Mouse (Mus musculus) thymus, adult 2 months (tissue): ENCODE results near the gene Afg1l. TPM values are rescaled to one million over a fixed set of nuclear protein-coding genes. Genes with fewer than 3 reads are reported as not detected.
A peak's percentile ranks its signal among the peaks of the same experiment; 100 is the strongest.

Experiments
- DNase-seq: peaks from one replicate; pipeline ENCODE4 v3.0.0; 2021
- H3K27ac ChIP-seq: fragments of 200-500 bp; 2 replicates; pipeline ENCODE4 v1.5.1; 2012; ENCODE audit warnings: low read length, control low read depth; ENCODE audit not compliant: control insufficient read depth, insufficient read depth
- H3K27me3 ChIP-seq: fragments of 200-500 bp; 2 replicates; pipeline ENCODE4 v1.6.1; 2012; ENCODE audit warnings: mild to moderate bottlenecking, low read length, moderate library complexity, mixed read lengths; ENCODE audit not compliant: control insufficient read depth, insufficient read depth
- H3K36me3 ChIP-seq: fragments of 200-500 bp; 2 replicates; pipeline ENCODE4 v1.6.1; 2012; ENCODE audit warnings: mild to moderate bottlenecking, low read length, moderate library complexity; ENCODE audit not compliant: control insufficient read depth, insufficient read depth
- H3K4me1 ChIP-seq: fragments of 200-500 bp; replicated peaks from 2 replicates; pipeline ENCODE4 v1.6.1; 2012; ENCODE audit warnings: low read length; ENCODE audit not compliant: control insufficient read depth, insufficient read depth
- H3K4me3 ChIP-seq: fragments of 200-500 bp; 2 replicates; pipeline ENCODE4 v1.5.1; 2012; ENCODE audit warnings: mild to moderate bottlenecking, low read length, control low read depth, moderate library complexity; ENCODE audit not compliant: control insufficient read depth, insufficient read depth
- CTCF ChIP-seq: fragments of 200-500 bp; IDR thresholded peaks from 2 replicates; pipeline ENCODE4 v1.5.1; 2012; ENCODE audit warnings: mild to moderate bottlenecking, control low read depth, low read length, moderate library complexity, borderline replicate concordance; ENCODE audit not compliant: control insufficient read depth, poor library complexity, insufficient read depth; ENCODE audit errors: extremely low read depth
- POLR2A ChIP-seq: fragments of 200-500 bp; IDR thresholded peaks from 2 replicates; pipeline ENCODE4 v1.6.1; 2012; ENCODE audit warnings: mild to moderate bottlenecking, low read length, control low read depth, moderate library complexity; ENCODE audit not compliant: control insufficient read depth, poor library complexity, insufficient read depth; ENCODE audit errors: extremely low read depth
- WGBS: fragments of 180-500 bp; shearing (Covaris S2); methylation state at CpG from one replicate; pipeline ENCODE4 v1.1.7; 2018; 5-methylcytosine and 5-hydroxymethylcytosine counted together
- polyA plus RNA-seq: library from polyadenylated mRNA; depleted of rRNA; stranded (reverse); fragments of >200 nt; gene quantifications from 2 replicates; pipeline ENCODE4 v1.2.3, GENCODE M21; 2012

Afg1l gene
- polyA plus RNA-seq, 1 experiment: 3.7 TPM

DNA sequence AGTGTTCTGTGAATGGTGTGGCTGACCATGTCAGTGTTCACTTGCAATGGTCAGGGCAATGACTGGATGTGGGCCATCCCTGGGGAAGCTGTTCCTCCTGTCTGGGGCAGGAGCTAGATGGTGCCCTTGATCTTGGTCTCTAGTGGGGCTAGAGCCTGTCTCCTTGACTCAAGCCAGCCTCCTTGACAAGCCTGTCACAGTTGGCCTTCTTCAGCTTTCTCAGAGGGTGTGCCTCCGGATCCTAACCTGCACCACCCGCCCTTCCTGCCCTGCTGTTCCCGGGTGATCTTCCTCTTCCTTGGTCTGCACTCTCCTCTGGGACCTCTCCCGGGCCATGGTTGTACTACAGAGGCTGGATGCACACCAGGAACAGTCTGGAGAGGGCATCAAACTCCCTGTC lies 177.6 kb downstream of the Afg1l start:
- peaks cover 10% of the 10 kb centered on the region for H3K4me1 ChIP-seq
- WGBS: 78% methylated on average over 4 of the region's 4 CpGs
- TF ChIP-seq POLR2A (no peak), CTCF (no peak)
- H3K27ac ChIP-seq: no peak overlapping the region
- no peaks in the 10 kb centered on the region for H3K36me3 ChIP-seq
- H3K27me3 ChIP-seq: no peaks in the 10 kb centered on the region
- no peak for DNase-seq
- no peak overlapping the region for H3K4me3 ChIP-seq

DNA sequence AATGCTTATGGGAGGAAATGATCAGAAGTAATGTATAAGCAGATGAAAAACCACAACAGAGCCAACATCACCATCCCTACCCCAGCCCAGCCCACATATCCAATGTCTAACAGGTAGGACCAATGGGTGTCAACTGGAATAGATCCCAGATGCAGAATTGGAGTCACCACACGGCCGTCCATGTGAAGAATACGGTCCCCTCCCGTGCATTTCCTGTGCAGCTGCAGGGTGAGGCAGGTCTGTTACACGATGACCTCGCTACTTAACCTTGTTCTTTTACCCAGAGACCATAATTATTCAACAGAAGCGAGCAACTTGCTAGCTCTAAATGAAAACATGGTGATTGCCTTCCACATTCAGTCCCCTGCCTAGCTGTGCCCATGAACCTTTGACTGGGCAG lies 178.4 kb downstream of the Afg1l start:
- Histone ChIP-seq H3K27ac (no peak overlapping the region; the same call in 1 of the 2 replicates), H3K4me1 (peaks cover 10% of the 10 kb centered on the region), H3K27me3 (no peaks in the 10 kb centered on the region), H3K4me3 (no peak overlapping the region), H3K36me3 (no peaks in the 10 kb centered on the region)
- peak; percentile 27 for DNase-seq
- TF ChIP-seq POLR2A: no peak
- TF ChIP-seq CTCF: no peak
- 4% methylated on average over 7 of the region's 7 CpGs for WGBS

GRCm38 (mm10) chr10:42299426-42299825 lies 178.9 kb downstream of the Afg1l start:
- 75% methylated on average over 6 of the region's 6 CpGs for WGBS
- TF ChIP-seq POLR2A (no peak), CTCF (no peak)
- Histone ChIP-seq H3K27ac (no peak overlapping the region), H3K36me3 (no peaks in the 10 kb centered on the region), H3K4me1 (peaks cover 10% of the 10 kb centered on the region), H3K4me3 (no peak overlapping the region), H3K27me3 (no peaks in the 10 kb centered on the region)
- no peak for DNase-seq

GRCm38 (mm10) chr10:42297954-42298353 lies 180.4 kb downstream of the Afg1l start:
- H3K4me1 ChIP-seq: peaks cover 10% of the 10 kb centered on the region
- no peak overlapping the region for H3K4me3 ChIP-seq
- no peaks in the 10 kb centered on the region for H3K36me3 ChIP-seq
- WGBS: 98% methylated on average over 1 of the region's 1 CpGs
- no peaks in the 10 kb centered on the region for H3K27me3 ChIP-seq
- H3K27ac ChIP-seq: no peak overlapping the region
- TF ChIP-seq POLR2A: no peak
- no peak for TF ChIP-seq CTCF
- DNase-seq: no peak

DNA sequence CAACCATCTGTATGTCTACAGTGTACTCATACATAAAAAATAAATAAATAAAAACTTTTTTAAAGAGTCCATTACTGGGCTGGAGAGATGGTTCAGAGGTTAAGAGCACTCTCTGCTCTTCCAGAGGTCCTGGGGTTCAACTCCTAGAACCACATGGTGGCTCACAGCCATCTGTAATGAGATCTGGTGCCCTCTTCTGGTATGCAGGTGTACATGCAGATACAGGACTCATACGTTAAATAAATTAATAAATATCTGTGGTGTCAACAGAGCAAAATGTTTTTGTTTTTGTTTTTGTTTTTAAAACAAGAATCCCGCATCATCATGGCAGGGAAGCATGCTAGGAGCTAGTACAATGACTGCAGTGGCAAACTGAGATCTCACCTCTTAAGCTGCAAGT lies 181.3 kb downstream of the Afg1l start:
- DNase-seq: no peak
- Histone ChIP-seq H3K4me3 (no peak overlapping the region), H3K4me1 (peaks cover 10% of the 10 kb centered on the region), H3K27ac (no peak overlapping the region), H3K36me3 (no peaks in the 10 kb centered on the region), H3K27me3 (no peaks in the 10 kb centered on the region)
- TF ChIP-seq POLR2A: no peak
- no peak for TF ChIP-seq CTCF
- 89% methylated on average over 2 of the region's 2 CpGs for WGBS

GRCm38 (mm10) chr10:42296559-42296958 lies 181.8 kb downstream of the Afg1l start:
- 94% methylated on average over 4 of the region's 4 CpGs for WGBS
- TF ChIP-seq CTCF: no peak
- Histone ChIP-seq H3K27ac (no peak overlapping the region), H3K36me3 (no peaks in the 10 kb centered on the region), H3K27me3 (no peaks in the 10 kb centered on the region), H3K4me3 (no peak overlapping the region), H3K4me1 (peaks cover 10% of the 10 kb centered on the region)
- no peak for DNase-seq

DNA sequence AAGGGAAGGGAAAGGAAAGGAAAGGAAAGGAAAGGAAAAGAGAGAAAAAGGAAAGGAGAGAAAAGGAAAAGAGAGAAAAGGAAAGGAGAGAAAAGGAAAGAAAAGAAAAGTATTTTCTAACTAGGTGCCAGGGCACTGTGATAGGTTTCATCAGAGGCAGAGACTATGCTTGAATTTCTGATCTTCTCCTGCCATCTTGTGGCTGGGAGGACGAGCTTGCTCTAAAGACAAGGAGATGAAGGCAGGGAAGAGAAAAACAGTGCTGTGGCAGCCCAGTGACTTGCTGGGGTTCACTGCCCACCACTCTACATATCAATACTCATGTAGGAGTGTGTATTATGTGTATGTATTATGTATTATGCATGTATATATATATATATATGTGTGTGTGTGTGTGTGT lies 183.3 kb downstream of the Afg1l start:
- no peak overlapping the region for H3K27ac ChIP-seq
- TF ChIP-seq CTCF (no peak), POLR2A (no peak)
- WGBS: 25% methylated on average over 1 of the region's 1 CpGs
- peaks cover 2% of the 10 kb centered on the region for H3K4me1 ChIP-seq
- DNase-seq: no peak
- H3K36me3 ChIP-seq: no peaks in the 10 kb centered on the region
- no peak overlapping the region for H3K4me3 ChIP-seq
- no peaks in the 10 kb centered on the region for H3K27me3 ChIP-seq
